Mouse (Mus musculus): ENCODE results near the gene Slc5a5. TPM values are rescaled to one million over a fixed set of nuclear protein-coding genes. Genes with fewer than 3 reads are reported as not detected.

The Slc5a5 gene
- polyA plus RNA-seq (2012; rRNA removed), result 15.9 and 16.0 TPM in 2 replicates

DNA sequence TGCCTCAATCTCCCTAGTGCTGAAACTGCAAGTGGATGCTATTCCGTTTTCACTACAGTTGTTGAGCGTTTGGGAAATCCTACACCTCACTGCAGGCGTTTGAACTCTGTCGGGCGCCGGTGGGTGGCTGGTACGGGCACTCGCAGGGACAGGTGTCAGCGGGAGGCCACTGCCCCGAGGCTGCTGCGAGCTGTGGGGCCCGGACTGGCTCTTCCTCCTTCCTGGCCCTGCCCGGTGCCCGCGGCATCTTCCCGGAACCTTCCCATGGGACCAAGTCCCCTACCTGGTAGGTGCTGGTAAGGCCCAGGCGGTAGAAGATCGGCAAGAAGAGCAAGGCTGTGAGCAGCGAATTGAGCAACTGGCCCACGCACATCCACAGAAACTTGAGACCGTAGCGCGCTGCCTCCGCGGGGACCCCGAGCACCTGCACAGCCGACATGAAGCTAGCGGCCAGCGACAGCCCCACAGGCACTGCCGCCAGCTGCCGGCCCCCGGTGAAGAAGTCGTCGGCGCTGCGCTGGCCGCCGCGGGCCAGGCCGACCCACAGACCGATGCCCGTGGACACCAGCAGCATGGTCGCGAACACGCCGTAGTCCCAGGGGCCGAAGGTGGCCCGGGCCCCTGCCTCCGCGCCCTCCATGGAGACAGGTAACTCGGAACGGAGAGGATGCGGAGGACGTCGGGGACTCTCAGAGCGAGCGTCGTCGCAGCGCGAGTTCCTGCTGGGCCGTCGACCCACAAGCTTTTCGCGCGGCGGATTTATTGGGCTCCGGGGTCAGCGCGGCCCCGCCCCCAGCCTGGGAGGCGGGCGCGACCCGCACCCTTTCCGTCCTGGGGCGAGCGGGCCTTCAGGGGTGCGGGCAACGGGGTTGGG, at the start of gene Slc5a5:
Gene Slc5a5, minus strand, starts transcription at position 736 of the 874 bp plus-strand sequence.
- no peak within 1 kb of the TSS for H3K4me3 ChIP-seq (ENCODE audit: insufficient read depth, low read length)
- H3K27ac ChIP-seq (ENCODE audit: insufficient read depth, low read length), result no peak within 1 kb of the TSS
- TF ChIP-seq POLR2A (IDR thresholded peaks at IDR 0.05; ENCODE audit: extremely low read depth, insufficient read depth, low read length), result no peak
- no peak for TF ChIP-seq CTCF (IDR thresholded peaks at IDR 0.05; ENCODE audit: extremely low read depth, insufficient read depth, low read length)
- H3K4me1 ChIP-seq (ENCODE audit: control insufficient read depth, insufficient read depth, low read length), result no peaks in the 10 kb centered on the region

DNA sequence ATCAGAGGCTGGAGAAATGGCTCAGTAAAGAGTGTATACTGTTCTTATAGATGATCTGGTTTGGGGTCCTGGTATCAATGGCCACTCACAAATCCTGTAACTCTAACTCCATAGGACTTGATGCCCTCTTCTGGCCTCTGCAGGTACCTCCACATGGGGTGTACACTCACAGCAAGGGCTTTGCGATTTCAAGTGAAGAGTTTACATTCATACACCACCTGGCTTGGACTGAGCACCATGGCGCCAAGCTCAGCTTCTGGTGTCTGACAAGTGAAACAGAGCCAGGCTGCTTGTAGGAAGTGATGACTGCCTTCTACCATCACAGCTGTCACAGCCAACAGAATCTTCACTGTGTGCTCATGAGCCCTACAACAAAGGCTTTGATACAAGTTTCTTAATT, 48.9 kb upstream of the Slc5a5 start:
- H3K27ac ChIP-seq (ENCODE audit: insufficient read depth, low read length), result no peak overlapping the region
- H3K4me1 ChIP-seq (ENCODE audit: control insufficient read depth, insufficient read depth, low read length), result no peaks in the 10 kb centered on the region
- no peak overlapping the region for H3K4me3 ChIP-seq (ENCODE audit: insufficient read depth, low read length)
- no peak for TF ChIP-seq CTCF (IDR thresholded peaks at IDR 0.05; ENCODE audit: extremely low read depth, insufficient read depth, low read length)
- no peak for TF ChIP-seq POLR2A (IDR thresholded peaks at IDR 0.05; ENCODE audit: extremely low read depth, insufficient read depth, low read length)

DNA sequence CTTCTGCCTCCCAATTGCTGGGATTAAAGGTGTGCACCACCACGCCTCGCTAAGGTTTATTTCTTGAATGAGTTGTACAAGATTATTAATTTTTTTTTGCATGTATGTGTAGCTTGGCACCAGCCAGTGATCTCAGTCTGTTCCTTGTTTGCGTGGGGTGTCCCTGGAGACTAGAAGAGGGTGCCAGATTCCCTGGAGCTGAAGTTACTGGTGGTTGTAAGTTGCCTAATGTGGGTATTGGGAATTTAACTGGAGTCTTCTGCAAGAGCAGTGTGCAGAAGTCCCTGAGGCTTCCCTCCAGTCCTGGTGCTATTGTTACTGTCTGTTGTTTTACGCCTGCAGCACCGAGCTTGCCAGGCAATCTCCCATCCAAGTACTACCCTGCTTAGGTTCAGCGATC, 44.6 kb upstream of the Slc5a5 start:
- TF ChIP-seq POLR2A (IDR thresholded peaks at IDR 0.05; ENCODE audit: extremely low read depth, insufficient read depth, low read length) (no peak), CTCF (IDR thresholded peaks at IDR 0.05; ENCODE audit: extremely low read depth, insufficient read depth, low read length) (no peak)
- H3K4me1 ChIP-seq (ENCODE audit: control insufficient read depth, insufficient read depth, low read length), result no peaks in the 10 kb centered on the region; the same call in 1 of the 2 replicates
- H3K4me3 ChIP-seq (ENCODE audit: insufficient read depth, low read length), result no peak overlapping the region
- H3K27ac ChIP-seq (ENCODE audit: insufficient read depth, low read length), result no peak overlapping the region

DNA sequence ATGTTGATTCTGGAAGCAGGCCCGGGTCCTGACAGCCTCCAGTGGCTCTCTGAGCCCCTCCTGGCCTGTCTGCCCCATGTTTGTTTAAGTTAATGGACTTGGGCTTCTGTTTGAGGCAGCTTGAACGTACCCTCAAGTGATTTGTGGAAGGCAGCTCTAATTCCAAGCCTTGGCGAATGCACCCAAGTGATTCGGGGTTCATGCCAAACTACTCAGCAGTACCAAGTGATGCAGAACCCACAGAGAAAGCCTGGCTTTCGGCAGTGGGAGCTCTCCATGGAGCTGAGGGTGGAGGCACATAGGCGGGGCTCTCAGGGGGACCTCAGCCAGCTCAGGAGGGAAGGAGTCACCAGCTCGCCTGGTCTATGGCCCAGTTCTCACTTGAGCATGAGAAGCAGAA, 42.2 kb upstream of the Slc5a5 start:
- TF ChIP-seq CTCF (IDR thresholded peaks at IDR 0.05; ENCODE audit: extremely low read depth, insufficient read depth, low read length), result no peak
- no peak for TF ChIP-seq POLR2A (IDR thresholded peaks at IDR 0.05; ENCODE audit: extremely low read depth, insufficient read depth, low read length)
- Histone ChIP-seq H3K27ac (ENCODE audit: insufficient read depth, low read length) (no peak overlapping the region), H3K4me3 (ENCODE audit: insufficient read depth, low read length) (no peak overlapping the region), H3K4me1 (ENCODE audit: control insufficient read depth, insufficient read depth, low read length) (no peaks in the 10 kb centered on the region; the same call in 1 of the 2 replicates)

DNA sequence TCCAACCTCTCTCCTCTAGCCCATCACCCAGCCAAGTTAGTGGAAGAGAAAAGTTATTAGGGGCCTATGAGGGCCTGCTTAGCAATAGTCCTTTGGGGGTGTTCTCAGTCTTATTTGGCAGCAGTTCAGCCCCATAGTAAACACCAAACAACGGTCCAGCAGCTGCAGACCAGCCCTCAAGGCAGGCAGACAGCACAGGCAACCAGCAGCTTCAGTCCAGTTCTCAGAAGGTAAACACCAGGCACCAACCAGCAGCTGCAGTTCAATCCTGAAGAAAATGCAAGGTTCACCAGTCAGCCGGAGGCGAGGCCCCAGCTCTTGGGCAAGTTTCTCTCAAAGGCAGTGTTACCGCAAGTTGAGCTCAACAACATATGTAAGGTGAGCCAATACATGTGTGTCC, 40.5 kb upstream of the Slc5a5 start:
- no peak overlapping the region for H3K27ac ChIP-seq (ENCODE audit: insufficient read depth, low read length)
- no peak for TF ChIP-seq CTCF (IDR thresholded peaks at IDR 0.05; ENCODE audit: extremely low read depth, insufficient read depth, low read length)
- no peak for TF ChIP-seq POLR2A (IDR thresholded peaks at IDR 0.05; ENCODE audit: extremely low read depth, insufficient read depth, low read length)
- H3K4me1 ChIP-seq (ENCODE audit: control insufficient read depth, insufficient read depth, low read length), result no peaks in the 10 kb centered on the region; the same call in none of the 2 replicates
- H3K4me3 ChIP-seq (ENCODE audit: insufficient read depth, low read length), result no peak overlapping the region

DNA sequence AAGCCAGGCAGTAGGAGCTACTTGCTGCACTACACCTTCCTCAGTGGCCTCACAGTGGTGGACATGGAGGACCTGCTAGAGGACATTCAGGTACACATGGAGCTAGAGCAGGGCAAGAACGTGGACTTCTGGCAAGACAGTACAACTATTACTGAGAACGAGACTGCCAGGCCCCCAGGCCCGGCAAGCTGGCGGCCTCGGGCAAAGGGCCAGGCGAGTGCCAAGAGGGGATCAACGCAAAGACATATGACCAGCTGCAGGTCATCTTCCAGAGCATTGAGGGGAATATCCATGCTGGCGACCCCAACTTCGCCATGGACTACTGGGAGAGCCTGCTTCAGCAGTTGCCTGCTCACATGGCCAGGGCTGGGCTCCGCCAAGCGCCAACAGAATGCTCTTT, 39.2 kb upstream of the Slc5a5 start:
- TF ChIP-seq POLR2A (IDR thresholded peaks at IDR 0.05; ENCODE audit: extremely low read depth, insufficient read depth, low read length) (no peak), CTCF (IDR thresholded peaks at IDR 0.05; ENCODE audit: extremely low read depth, insufficient read depth, low read length) (no peak)
- Histone ChIP-seq H3K27ac (ENCODE audit: insufficient read depth, low read length) (no peak overlapping the region), H3K4me1 (ENCODE audit: control insufficient read depth, insufficient read depth, low read length) (no peaks in the 10 kb centered on the region; the same call in none of the 2 replicates), H3K4me3 (ENCODE audit: insufficient read depth, low read length) (no peak overlapping the region)

DNA sequence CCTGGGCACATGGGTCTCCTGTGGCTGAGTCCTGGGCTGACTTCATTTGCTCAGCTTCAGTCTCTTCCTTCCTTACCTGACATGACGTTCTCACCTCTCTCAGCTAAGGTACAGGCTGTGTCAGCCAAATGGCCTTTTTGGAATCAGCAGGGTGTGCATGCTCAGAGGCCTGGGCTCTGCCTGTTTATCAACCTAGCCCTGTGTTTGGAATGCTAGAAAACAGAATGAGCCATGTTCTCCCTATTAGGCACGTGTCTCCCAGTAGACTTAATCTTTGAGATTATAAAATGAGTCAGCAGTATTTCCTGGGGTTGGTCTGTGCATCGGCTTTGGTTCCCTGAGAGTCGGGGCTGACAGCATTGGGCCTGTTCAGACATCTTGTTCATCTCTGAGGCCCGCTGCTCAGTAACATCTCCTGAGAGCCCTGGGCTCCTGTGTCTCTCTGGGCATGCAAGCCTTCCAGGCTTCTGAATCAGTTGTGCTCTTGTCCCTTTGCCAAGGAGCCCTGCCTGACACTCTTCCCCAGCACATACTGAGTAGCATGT, 36.3 kb upstream of the Slc5a5 start:
- H3K4me3 ChIP-seq (ENCODE audit: insufficient read depth, low read length), result no peak overlapping the region
- no peak overlapping the region for H3K27ac ChIP-seq (ENCODE audit: insufficient read depth, low read length)
- TF ChIP-seq CTCF (IDR thresholded peaks at IDR 0.05; ENCODE audit: extremely low read depth, insufficient read depth, low read length), result no peak
- no peak for TF ChIP-seq POLR2A (IDR thresholded peaks at IDR 0.05; ENCODE audit: extremely low read depth, insufficient read depth, low read length)
- peaks cover 3% of the 10 kb centered on the region for H3K4me1 ChIP-seq (ENCODE audit: control insufficient read depth, insufficient read depth, low read length)

DNA sequence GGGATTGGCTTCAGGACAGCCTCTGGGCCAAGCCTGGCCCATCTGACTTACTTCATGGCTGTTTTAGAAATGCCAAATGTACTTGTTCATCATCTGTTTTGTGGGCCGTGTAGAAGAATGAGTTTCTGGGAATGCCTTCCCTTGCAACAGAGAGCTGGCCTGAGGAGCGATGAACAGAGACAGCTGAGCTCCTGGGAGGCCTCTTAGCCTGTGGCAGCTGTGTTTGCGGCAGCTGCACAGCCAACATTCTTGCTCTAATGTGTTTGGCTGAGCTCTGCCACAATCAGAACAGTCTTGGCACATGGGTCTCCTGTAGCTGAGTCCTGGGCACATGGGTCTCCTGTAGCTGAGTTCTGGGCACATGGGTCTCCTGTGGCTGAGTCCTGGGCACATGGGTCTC, 35.5 kb upstream of the Slc5a5 start:
- Histone ChIP-seq H3K4me1 (ENCODE audit: control insufficient read depth, insufficient read depth, low read length) (peaks cover 3% of the 10 kb centered on the region), H3K4me3 (ENCODE audit: insufficient read depth, low read length) (no peak overlapping the region), H3K27ac (ENCODE audit: insufficient read depth, low read length) (no peak overlapping the region)
- TF ChIP-seq POLR2A (IDR thresholded peaks at IDR 0.05; ENCODE audit: extremely low read depth, insufficient read depth, low read length) (no peak), CTCF (IDR thresholded peaks at IDR 0.05; ENCODE audit: extremely low read depth, insufficient read depth, low read length) (no peak)

DNA sequence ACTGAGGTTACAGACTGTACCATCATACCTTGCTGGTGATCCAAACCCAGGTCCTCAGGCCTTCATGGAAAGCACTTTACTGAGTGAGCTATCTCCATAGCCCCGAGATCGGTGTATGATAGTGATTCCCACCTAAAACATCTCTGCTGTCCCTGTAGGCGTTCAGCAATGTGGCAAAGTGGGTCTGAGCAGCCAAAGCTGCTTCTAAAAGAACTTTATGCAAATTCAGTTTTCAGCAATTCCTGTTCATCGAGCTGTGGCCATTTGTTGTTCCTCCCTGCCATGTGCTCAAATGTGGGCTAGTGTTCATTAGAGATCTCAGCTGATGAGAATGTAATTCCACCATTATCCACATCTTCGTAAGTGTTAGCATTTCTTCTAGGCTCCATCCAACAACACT, 33.8 kb upstream of the Slc5a5 start:
- no peak for TF ChIP-seq CTCF (IDR thresholded peaks at IDR 0.05; ENCODE audit: extremely low read depth, insufficient read depth, low read length)
- no peak for TF ChIP-seq POLR2A (IDR thresholded peaks at IDR 0.05; ENCODE audit: extremely low read depth, insufficient read depth, low read length)
- Histone ChIP-seq H3K4me1 (ENCODE audit: control insufficient read depth, insufficient read depth, low read length) (peaks cover 3% of the 10 kb centered on the region), H3K4me3 (ENCODE audit: insufficient read depth, low read length) (no peak overlapping the region), H3K27ac (ENCODE audit: insufficient read depth, low read length) (no peak overlapping the region)

DNA sequence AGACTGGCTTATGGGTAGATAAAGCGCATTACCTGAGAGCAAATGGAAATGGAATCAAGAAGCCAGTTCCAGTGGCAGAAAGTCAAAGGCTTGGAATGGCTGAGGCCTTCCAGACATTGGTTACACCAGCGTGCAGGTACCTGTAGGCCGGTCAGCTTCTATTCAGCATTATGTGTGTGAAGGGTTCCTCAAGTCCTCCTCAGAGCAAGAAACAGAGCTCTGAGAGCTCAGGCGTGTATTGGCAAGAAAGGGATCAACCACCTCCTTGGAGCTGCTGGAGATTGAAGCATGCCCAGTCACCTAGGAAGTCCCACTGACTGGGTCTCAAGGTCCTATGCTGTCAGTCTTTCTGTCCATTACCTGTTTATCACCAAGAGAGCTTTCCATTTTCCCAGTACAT, 33.2 kb upstream of the Slc5a5 start:
- peaks cover 3% of the 10 kb centered on the region for H3K4me1 ChIP-seq (ENCODE audit: control insufficient read depth, insufficient read depth, low read length)
- no peak for TF ChIP-seq CTCF (IDR thresholded peaks at IDR 0.05; ENCODE audit: extremely low read depth, insufficient read depth, low read length)
- no peak for TF ChIP-seq POLR2A (IDR thresholded peaks at IDR 0.05; ENCODE audit: extremely low read depth, insufficient read depth, low read length)
- H3K27ac ChIP-seq (ENCODE audit: insufficient read depth, low read length), result no peak overlapping the region
- H3K4me3 ChIP-seq (ENCODE audit: insufficient read depth, low read length), result no peak overlapping the region

All from cortical plate, adult 2 months (tissue).